Mouse (Mus musculus): ENCODE results near the gene Slx4ip. TPM values are rescaled to one million over a fixed set of nuclear protein-coding genes. Genes with fewer than 3 reads are reported as not detected.
A peak's percentile ranks its signal among the peaks of the same experiment; 100 is the strongest.

Slx4ip gene
- polyA plus RNA-seq, 1 experiment from 2014 or later, result 12.8 TPM

DNA sequence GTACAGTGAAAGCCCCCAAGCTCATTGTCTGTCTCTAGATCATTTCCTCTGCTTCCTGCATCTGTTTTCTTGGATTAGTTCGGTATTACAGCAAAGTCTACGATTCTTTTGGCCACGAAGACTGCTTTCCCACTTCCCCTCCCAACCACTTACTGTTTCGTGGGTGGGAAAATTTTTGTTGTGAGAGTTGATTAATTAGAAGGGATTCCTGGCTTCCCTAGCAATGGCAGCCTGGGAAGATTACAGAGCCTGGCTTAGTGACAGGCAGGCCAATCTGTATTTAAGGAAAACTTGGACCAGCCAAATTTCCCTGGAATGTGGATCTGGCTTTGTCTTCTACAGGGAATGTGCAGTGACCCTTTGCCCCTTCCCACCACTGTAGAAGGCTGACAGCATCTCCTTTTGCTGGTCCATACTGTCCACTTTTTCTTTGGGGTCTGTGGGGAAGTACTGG lies 21.0 kb downstream of the Slx4ip start:
- peak; percentile 56; the same call in 1 of the 2 replicates for ATAC-seq
- Histone ChIP-seq H3K9me3 (replicated peaks) (no peaks in the 10 kb centered on the region), H3K4me3 (no peak overlapping the region), H3K27me3 (no peaks in the 10 kb centered on the region), H3K4me1 (peaks cover 9% of the 10 kb centered on the region), H3K27ac (no peak overlapping the region), H3K4me2 (no peak overlapping the region), H3K9ac (no peak overlapping the region), H3K36me3 (ENCODE audit: poor library complexity, severe bottlenecking) (no peaks in the 10 kb centered on the region)
- WGBS, result 3% methylated on average over 4 of the region's 4 CpGs

DNA sequence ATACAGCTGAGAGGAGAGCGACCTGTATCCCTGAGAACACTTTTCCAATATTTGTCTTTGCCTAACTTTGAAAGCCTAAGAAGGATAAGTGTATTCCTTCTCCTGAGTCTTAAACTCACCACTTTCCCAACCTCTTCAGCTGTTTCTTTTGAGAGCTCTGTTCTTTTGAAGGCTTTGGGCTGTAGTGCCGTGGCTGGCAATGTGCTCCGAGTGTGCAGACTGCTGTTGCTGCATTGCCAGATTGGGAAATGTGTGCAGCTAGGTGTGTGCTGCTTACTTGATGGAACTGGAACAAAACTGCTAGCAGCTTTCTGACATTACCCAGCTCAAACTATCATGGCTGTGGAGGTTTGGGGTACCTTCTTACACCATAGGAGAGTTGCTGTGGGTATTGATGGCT lies 22.0 kb downstream of the Slx4ip start:
- H3K27me3 ChIP-seq, result no peaks in the 10 kb centered on the region
- no peaks in the 10 kb centered on the region for H3K9me3 ChIP-seq (replicated peaks)
- H3K4me2 ChIP-seq, result no peak overlapping the region
- no peak overlapping the region for H3K9ac ChIP-seq
- no peak overlapping the region for H3K27ac ChIP-seq
- peaks cover 9% of the 10 kb centered on the region for H3K4me1 ChIP-seq
- ATAC-seq, result no peak
- 19% methylated on average over 3 of the region's 3 CpGs for WGBS
- no peaks in the 10 kb centered on the region for H3K36me3 ChIP-seq (ENCODE audit: poor library complexity, severe bottlenecking)
- no peak overlapping the region for H3K4me3 ChIP-seq

DNA sequence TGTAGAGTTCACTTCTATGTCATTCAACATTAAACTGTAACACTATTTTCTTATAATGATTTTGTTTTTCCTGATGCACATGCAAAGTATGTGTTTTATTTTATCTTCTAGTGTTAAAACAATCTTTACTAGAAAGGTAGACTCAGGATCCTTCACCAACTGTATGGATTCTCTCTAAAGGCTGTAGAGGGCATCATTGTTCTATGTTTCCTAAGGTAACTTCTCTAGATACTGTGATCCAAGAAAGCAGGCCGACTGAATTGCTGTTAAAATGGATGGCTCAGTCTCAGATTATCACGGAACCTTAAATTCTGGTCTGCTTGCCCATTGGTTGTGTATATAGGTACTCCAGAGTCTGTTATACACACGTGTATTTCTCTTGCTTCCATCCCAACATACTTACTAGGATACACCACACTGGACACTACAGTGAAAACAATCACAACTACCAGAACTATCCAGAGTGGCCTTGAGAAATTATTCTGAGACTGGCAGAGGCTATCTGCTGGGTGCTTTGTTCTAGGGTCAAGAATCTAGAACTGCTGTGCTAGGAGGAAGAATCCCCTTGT lies 23.4 kb downstream of the Slx4ip start:
- WGBS, result 54% methylated on average over 3 of the region's 3 CpGs
- ATAC-seq, result peak; percentile 68
- peaks cover 9% of the 10 kb centered on the region for H3K4me1 ChIP-seq
- H3K9me3 ChIP-seq (replicated peaks), result no peaks in the 10 kb centered on the region
- H3K9ac ChIP-seq, result no peak overlapping the region
- no peak overlapping the region for H3K4me3 ChIP-seq
- H3K27me3 ChIP-seq, result no peaks in the 10 kb centered on the region
- H3K36me3 ChIP-seq (ENCODE audit: poor library complexity, severe bottlenecking), result no peaks in the 10 kb centered on the region
- no peak overlapping the region for H3K4me2 ChIP-seq
- H3K27ac ChIP-seq, result no peak overlapping the region

DNA sequence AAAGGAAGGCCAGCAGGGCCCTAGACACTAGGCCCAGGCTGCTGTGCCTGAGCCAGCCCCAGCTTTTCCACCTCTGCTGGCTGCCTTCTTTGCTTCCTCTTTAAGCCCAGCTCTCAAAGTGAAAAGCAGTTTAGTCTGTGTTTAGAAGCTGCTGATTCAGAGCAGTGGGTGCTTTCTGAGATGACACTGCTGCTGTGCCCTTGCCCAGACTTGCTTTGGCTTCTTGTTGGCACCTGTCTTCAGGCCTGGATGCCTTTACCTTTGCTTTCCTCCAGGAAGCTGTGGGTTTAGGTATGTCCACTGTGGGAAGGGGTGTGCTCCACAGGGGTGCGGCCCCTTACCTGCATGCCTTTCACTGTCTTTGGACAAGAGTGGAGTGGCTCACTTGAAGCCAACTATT lies 28.4 kb downstream of the Slx4ip start:
- no peak overlapping the region for H3K27ac ChIP-seq
- H3K27me3 ChIP-seq, result no peaks in the 10 kb centered on the region
- H3K9me3 ChIP-seq (replicated peaks), result no peaks in the 10 kb centered on the region
- no peaks in the 10 kb centered on the region for H3K36me3 ChIP-seq (ENCODE audit: poor library complexity, severe bottlenecking)
- no peak for ATAC-seq
- 100% methylated on average over 1 of the region's 1 CpGs for WGBS
- H3K4me1 ChIP-seq, result no peaks in the 10 kb centered on the region
- no peak overlapping the region for H3K4me3 ChIP-seq
- H3K4me2 ChIP-seq, result no peak overlapping the region
- H3K9ac ChIP-seq, result no peak overlapping the region

DNA sequence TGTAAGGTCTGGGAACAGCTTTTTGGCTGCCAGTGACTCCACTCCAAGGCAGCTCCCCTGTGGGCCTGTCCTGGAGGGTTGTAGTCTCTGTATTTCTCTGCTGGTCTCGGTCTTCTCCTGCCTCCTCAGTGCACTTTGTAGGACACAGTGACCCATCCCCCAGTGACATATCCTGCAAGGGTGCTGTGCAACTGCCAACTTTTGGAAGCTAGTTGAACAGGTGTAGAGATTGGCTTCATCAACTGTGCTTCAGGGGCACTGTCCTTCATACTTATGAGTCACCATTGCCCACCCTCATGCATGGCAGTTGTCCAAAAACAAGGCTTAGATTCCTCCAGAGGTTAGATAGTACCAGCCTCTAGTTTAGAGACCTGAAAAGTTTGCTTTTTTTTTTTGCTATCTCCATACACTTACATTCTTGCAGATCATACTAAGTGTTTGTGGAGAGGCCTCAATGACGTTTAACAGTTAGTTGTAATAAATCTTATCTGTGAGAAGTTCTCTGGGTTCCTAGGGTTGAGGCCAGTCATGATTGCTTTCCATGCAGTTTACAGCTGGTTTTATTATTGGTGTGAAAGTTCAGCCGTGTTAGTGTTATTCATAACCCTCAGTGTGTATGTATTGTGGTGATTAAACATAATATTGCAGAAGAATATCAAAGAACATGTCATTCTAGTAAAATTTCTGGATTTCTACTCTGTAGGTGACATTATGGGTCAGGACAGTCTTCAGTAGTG lies 29.4 kb downstream of the Slx4ip start:
- no peaks in the 10 kb centered on the region for H3K4me1 ChIP-seq
- H3K4me3 ChIP-seq, result no peak overlapping the region
- no peak overlapping the region for H3K27ac ChIP-seq
- 90% methylated on average over 3 of the region's 3 CpGs for WGBS
- no peaks in the 10 kb centered on the region for H3K27me3 ChIP-seq
- H3K9ac ChIP-seq, result no peak overlapping the region
- H3K36me3 ChIP-seq (ENCODE audit: poor library complexity, severe bottlenecking), result no peaks in the 10 kb centered on the region
- no peaks in the 10 kb centered on the region for H3K9me3 ChIP-seq (replicated peaks)
- no peak overlapping the region for H3K4me2 ChIP-seq
- ATAC-seq, result no peak; the same call in 1 of the 2 replicates

DNA sequence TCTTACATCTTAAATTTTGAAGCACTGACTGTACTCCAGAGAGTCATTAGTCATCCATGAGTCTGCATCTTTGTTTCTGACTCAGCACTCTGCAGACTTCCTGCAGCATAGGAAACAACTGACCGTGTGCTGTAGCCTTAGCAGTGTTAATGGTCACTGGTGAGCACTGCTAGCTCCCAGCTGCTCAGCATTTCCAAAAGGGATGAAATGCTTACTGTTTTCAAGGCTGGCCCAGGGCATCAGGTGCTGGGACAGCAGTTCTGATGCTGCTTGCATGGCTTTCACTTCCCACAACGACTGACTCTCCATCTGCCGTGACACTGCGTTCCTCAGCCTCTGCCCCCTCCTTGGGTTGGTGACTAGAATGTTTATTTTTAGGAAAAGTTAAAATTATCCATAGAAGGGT lies 30.0 kb downstream of the Slx4ip start:
- Histone ChIP-seq H3K9me3 (replicated peaks) (no peaks in the 10 kb centered on the region), H3K27me3 (no peaks in the 10 kb centered on the region), H3K9ac (no peak overlapping the region), H3K4me1 (no peaks in the 10 kb centered on the region), H3K4me3 (no peak overlapping the region), H3K36me3 (ENCODE audit: poor library complexity, severe bottlenecking) (no peaks in the 10 kb centered on the region), H3K27ac (no peak overlapping the region), H3K4me2 (no peak overlapping the region)
- 74% methylated on average over 4 of the region's 4 CpGs for WGBS
- no peak; the same call in 1 of the 2 replicates for ATAC-seq

DNA sequence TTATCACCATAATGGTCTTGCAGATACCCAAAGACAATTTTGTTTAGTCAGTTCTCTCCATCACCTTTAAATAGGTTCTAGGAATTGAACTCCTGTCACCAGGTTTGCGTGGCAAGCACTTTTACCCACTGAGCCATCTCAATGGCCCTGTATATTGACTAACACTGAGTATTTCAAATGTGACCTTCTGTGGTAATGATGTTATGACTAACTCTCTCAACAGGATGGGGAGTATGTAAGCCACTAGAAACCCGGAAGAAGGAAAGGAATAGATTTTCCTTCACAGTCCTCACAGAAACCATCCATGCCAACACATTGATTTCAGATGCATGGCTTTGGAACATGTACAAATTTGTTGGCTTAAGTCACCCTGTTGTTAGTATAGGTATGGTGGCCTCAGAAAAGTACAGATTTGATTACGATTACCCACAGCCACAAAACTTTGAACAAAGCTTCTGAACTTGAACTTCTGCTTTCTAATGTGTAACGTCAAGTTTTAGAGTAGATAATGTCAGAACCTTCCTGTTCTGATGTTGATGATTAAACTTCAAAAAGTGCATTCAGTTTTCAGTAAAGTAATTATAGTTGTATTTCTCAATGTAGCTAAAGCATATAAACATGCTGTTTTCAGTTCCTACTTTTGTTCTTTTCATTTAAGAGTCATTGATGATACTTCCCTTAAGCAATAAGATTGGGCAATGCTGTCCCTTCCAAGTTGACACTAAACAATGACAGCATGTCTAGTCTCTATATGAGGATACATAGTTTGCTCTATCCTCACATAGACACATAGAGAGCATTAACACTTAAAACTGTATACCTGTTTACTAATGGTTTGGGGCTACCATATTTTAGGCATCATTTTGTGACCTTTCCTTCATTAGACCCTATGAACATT lies 45.6 kb downstream of the Slx4ip start:
- no peaks in the 10 kb centered on the region for H3K36me3 ChIP-seq (ENCODE audit: poor library complexity, severe bottlenecking)
- no peaks in the 10 kb centered on the region for H3K9me3 ChIP-seq (replicated peaks)
- H3K9ac ChIP-seq, result no peak overlapping the region
- WGBS, result 93% methylated on average over 4 of the region's 4 CpGs
- H3K4me2 ChIP-seq, result no peak overlapping the region
- no peak overlapping the region for H3K27ac ChIP-seq
- no peak overlapping the region for H3K4me3 ChIP-seq
- no peak for ATAC-seq
- no peaks in the 10 kb centered on the region for H3K4me1 ChIP-seq
- no peaks in the 10 kb centered on the region for H3K27me3 ChIP-seq

DNA sequence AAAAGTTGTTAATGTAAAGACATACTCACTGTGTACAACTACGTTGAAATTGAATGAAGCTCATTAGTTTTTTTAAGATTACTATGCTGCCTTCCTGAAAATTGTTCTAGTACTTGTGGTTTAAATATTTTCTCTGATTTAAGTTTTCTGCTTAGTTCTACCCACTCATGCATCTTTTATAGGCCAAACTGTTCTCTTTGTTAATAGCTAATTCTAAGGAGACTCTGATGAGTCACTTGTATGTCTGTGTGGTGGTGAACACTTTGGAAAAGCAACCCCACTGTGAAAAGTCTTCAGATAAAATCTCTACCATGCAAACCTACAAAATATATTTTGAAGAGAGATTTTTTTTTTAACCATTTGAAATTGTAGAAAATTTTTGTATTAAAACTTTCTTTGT lies 47.2 kb downstream of the Slx4ip start:
- H3K36me3 ChIP-seq (ENCODE audit: poor library complexity, severe bottlenecking), result no peaks in the 10 kb centered on the region
- ATAC-seq, result no peak
- H3K9ac ChIP-seq, result no peak overlapping the region
- 85% methylated on average over 1 of the region's 1 CpGs for WGBS
- H3K27ac ChIP-seq, result no peak overlapping the region
- H3K9me3 ChIP-seq (replicated peaks), result no peaks in the 10 kb centered on the region
- H3K4me3 ChIP-seq, result no peak overlapping the region
- no peaks in the 10 kb centered on the region for H3K27me3 ChIP-seq
- no peak overlapping the region for H3K4me2 ChIP-seq
- H3K4me1 ChIP-seq, result no peaks in the 10 kb centered on the region

DNA sequence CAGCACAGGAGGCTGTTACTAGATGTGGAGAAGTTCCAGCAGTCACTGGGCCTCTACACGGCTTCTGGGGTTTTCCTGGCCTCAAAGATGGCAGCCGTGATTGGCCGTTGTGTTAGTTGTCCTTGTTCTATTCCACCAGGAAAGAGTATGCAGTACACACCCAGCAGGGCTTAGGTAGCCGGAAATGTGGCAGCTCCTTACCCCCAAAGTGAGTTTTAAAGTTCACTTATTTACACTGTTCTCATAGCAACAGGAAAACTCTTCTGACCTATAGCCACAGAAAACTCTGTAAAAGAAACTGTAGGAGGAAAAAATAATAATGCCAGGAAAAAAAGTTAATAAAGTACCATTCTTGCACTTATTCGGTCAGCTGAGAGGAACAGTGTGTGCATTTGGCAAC lies 55.3 kb downstream of the Slx4ip start:
- 87% methylated on average over 5 of the region's 5 CpGs for WGBS
- Histone ChIP-seq H3K4me2 (no peak overlapping the region), H3K9ac (no peak overlapping the region), H3K27ac (no peak overlapping the region), H3K9me3 (replicated peaks) (no peaks in the 10 kb centered on the region), H3K36me3 (ENCODE audit: poor library complexity, severe bottlenecking) (no peaks in the 10 kb centered on the region), H3K4me1 (no peaks in the 10 kb centered on the region), H3K27me3 (no peaks in the 10 kb centered on the region), H3K4me3 (no peak overlapping the region)
- ATAC-seq, result no peak

DNA sequence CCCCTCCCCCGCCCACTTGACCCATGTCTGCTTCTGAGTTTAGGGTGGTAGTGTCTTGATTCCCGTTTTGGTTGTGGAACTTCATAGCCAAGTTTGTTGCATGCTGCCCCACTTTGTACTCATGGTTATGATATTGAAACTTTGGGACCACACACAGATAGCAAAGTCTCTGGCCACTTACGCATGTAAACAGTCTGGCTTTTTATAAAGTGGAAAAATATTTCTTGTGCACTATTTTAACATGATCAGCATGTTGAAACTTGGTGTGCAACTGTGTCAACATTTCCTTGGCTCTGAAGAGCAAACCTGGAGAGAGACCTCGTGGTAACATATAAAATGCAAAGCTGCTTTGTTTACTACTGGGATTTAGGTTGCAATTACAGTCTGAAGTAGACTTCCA lies 56.5 kb downstream of the Slx4ip start:
- Histone ChIP-seq H3K4me3 (no peak overlapping the region), H3K9ac (no peak overlapping the region), H3K4me2 (no peak overlapping the region), H3K27me3 (no peaks in the 10 kb centered on the region), H3K9me3 (replicated peaks) (no peaks in the 10 kb centered on the region), H3K4me1 (no peaks in the 10 kb centered on the region), H3K36me3 (ENCODE audit: poor library complexity, severe bottlenecking) (no peaks in the 10 kb centered on the region), H3K27ac (no peak overlapping the region)
- 86% methylated on average over 4 of the region's 4 CpGs for WGBS
- ATAC-seq, result no peak

DNA sequence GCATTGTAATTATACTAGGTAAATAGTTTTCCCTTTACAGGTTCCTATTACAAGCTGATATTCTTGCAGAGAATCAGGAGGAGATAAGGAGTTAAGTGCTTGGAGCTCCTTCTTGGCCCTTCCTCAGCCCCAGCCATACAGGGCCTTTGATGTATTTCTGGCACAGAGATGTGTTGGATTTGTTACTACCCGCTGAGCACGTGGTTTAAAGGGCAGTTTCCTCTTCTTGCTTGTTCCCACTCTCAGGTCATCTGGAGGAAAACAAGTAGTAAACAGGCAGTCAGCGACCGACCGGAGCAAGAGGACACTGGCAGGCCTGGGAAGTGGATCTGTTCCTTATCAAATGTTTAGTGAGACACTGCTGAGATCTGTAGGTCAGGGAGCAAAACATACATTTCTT lies 56.9 kb downstream of the Slx4ip start:
- 66% methylated on average over 5 of the region's 5 CpGs for whole genome bisulfite sequencing
- 0 out of 2 replicates have a peak, but pooled peaks have one; percentile 8 for ATAC-seq
- no peaks in the 10 kb centered on the region for H3K27me3 ChIP-seq
- H3K36me3 ChIP-seq (ENCODE audit: poor library complexity, severe bottlenecking), result no peaks in the 10 kb centered on the region
- H3K4me3 ChIP-seq, result no peak overlapping the region
- H3K4me2 ChIP-seq, result no peak overlapping the region
- H3K9me3 ChIP-seq (replicated peaks), result no peaks in the 10 kb centered on the region
- H3K27ac ChIP-seq, result no peak overlapping the region
- H3K9ac ChIP-seq, result no peak overlapping the region
- H3K4me1 ChIP-seq, result no peaks in the 10 kb centered on the region

DNA sequence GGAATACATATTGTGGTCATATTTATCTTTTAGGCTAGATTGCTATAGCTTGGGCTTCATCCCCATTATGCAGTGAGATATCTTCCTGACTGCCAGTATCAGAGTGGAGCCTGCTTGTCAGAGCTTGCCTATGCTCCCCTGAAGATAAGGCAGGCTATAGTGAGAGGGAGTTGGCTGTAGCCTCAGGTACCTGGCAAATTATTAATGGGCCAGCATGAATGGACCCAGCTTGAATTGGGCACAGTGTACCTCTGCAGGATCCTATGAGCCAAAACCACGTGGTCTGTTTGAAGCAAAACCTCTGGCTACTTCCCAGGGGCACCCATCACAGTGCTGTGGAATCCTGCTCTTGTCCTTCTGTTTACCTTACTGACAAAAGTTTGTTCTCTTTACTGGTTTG lies 61.2 kb downstream of the Slx4ip start:
- no peaks in the 10 kb centered on the region for H3K27me3 ChIP-seq
- H3K9ac ChIP-seq, result no peak overlapping the region
- ATAC-seq, result no peak
- no peaks in the 10 kb centered on the region for H3K4me1 ChIP-seq
- no peak overlapping the region for H3K4me3 ChIP-seq
- no peak overlapping the region for H3K4me2 ChIP-seq
- H3K36me3 ChIP-seq (ENCODE audit: poor library complexity, severe bottlenecking), result no peaks in the 10 kb centered on the region
- WGBS, result 64% methylated on average over 1 of the region's 1 CpGs
- H3K27ac ChIP-seq, result no peak overlapping the region
- no peaks in the 10 kb centered on the region for H3K9me3 ChIP-seq (replicated peaks)
